Mouse (Mus musculus) CD4-positive, CD25-positive, alpha-beta regulatory T cell, adult 4 months (primary cell): ENCODE measurements around the gene Nek8. TPM values are rescaled to one million over a fixed set of nuclear protein-coding genes. Genes with fewer than 3 reads are reported as not detected.
"Not testable (repeated sequence)": the region's sequence is repeated elsewhere in the genome, so short reads cannot be mapped to it uniquely, and the experiment has no call there.

Experiments used
- ATAC-seq: one replicate; pipeline ENCODE4 v1.8.0; 2017
- polyA plus RNA-seq, 2 experiments: library from polyadenylated mRNA; unstranded; fragments of 100-300 nt; shearing (Covaris generic); gene quantifications; one replicate each; pipeline ENCODE4 v1.2.1; 2017

Nek8 gene
- polyA plus RNA-seq, 2 experiments from 2014 or later, result 10.4 to 12.2 TPM

- no peak for ATAC-seq
Observed at GRCm38 (mm10) chr11:78138023-78138422, 38.5 kb downstream of the Nek8 start.

- ATAC-seq, result no peak
Observed at GRCm38 (mm10) chr11:78137584-78137983, 38.9 kb downstream of the Nek8 start.

GRCm38 (mm10) chr11:78136132-78136531, 40.3 kb downstream of the Nek8 start:
- no peak for ATAC-seq

- not testable (repeated sequence) for ATAC-seq
Observed at GRCm38 (mm10) chr11:78135314-78135713, 41.2 kb downstream of the Nek8 start.

- no peak for ATAC-seq
Observed at GRCm38 (mm10) chr11:78134344-78134743, 42.1 kb downstream of the Nek8 start.

- ATAC-seq, result no peak
Observed at GRCm38 (mm10) chr11:78133915-78134314, 42.6 kb downstream of the Nek8 start.

- no peak for ATAC-seq
Observed at GRCm38 (mm10) chr11:78129458-78129857, 47.0 kb downstream of the Nek8 start.

GRCm38 (mm10) chr11:78126739-78127138, 49.7 kb downstream of the Nek8 start:
- no peak for ATAC-seq

- peak; percentile 34 for ATAC-seq
Observed at GRCm38 (mm10) chr11:78125691-78126090, 50.8 kb downstream of the Nek8 start.

- ATAC-seq, result no peak
Observed at GRCm38 (mm10) chr11:78123782-78124181, 52.7 kb downstream of the Nek8 start.

GRCm38 (mm10) chr11:78122815-78123214, 53.7 kb downstream of the Nek8 start:
- no peak for ATAC-seq

GRCm38 (mm10) chr11:78121176-78121575, 55.3 kb downstream of the Nek8 start:
- no peak for ATAC-seq

- ATAC-seq, result no peak
Observed at GRCm38 (mm10) chr11:78119898-78120297, 56.6 kb downstream of the Nek8 start.

- no peak for ATAC-seq
Observed at GRCm38 (mm10) chr11:78118467-78118866, 58.0 kb downstream of the Nek8 start.

GRCm38 (mm10) chr11:78116146-78116410, 60.4 kb downstream of the Nek8 start:
- no peak for ATAC-seq

Other genes with a start within 250 kb of the Nek8 start
- not detected for gene Sez6, start 245.9 kb downstream of the Nek8 start, polyA plus RNA-seq
- 10 to 100 TPM; 28.5 to 31.9 TPM for gene Phf12, start 193.9 kb downstream of the Nek8 start, polyA plus RNA-seq
- gene Dhrs13, start 144.4 kb downstream of the Nek8 start, polyA plus RNA-seq, result 1 to 10 TPM; 1.0 to 2.5 TPM
- gene Flot2, start 138.7 kb downstream of the Nek8 start, polyA plus RNA-seq, result 10 to 100 TPM; 20.2 to 26.1 TPM
- gene Eral1, start 96.3 kb downstream of the Nek8 start, polyA plus RNA-seq, result 10 to 100 TPM; 39.9 to 61.8 TPM
- 10 to 100 TPM; 11.0 to 14.9 TPM for gene Fam222b, start 82.0 kb downstream of the Nek8 start, polyA plus RNA-seq
- 1 to 10 TPM; 3.3 to 6.7 TPM for gene Traf4, start 11.1 kb downstream of the Nek8 start, polyA plus RNA-seq
- gene Tlcd1, start within 50 bp of the Nek8 start, polyA plus RNA-seq, result 1 to 10 TPM; 2.9 to 3.6 TPM
- gene Rpl23a, start 6.9 kb upstream of the Nek8 start, polyA plus RNA-seq, result 1,000 to 10,000 TPM; 3,408 to 3,991 TPM
- not detected for gene Rab34, start 11.8 kb upstream of the Nek8 start, polyA plus RNA-seq
- gene Proca1, start 16.7 kb upstream of the Nek8 start, polyA plus RNA-seq, result 1 to 10 TPM; 2.2 to 6.0 TPM
- gene Sdf2, start 69.1 kb upstream of the Nek8 start, polyA plus RNA-seq, result 100 to 1,000 TPM in 1 of 2 experiments, 10 to 100 TPM in 1; 95.5 to 102 TPM
- gene Supt6, start 69.3 kb upstream of the Nek8 start, polyA plus RNA-seq, result 10 to 100 TPM; 18.2 to 32.4 TPM
- gene 2610507B11Rik, start 85.1 kb upstream of the Nek8 start, polyA plus RNA-seq, result 10 to 100 TPM; 34.2 to 48.1 TPM
- gene BC030499, start 114.2 kb upstream of the Nek8 start, polyA plus RNA-seq, result under 1 TPM in 1 of 2 experiments, not detected in 1; 0.63 TPM
- gene Spag5, start 124.9 kb upstream of the Nek8 start, polyA plus RNA-seq, result 1 to 10 TPM; 2.8 to 4.3 TPM
- gene Aldoc, start 146.3 kb upstream of the Nek8 start, polyA plus RNA-seq, result 10 to 100 TPM; 10.9 to 14.9 TPM
- 100 to 1,000 TPM in 1 of 2 experiments, 10 to 100 TPM in 1; 64.1 to 119 TPM for gene Pigs, start 151.7 kb upstream of the Nek8 start, polyA plus RNA-seq
- 10 to 100 TPM; 11.6 to 13.1 TPM for gene Unc119, start 166.8 kb upstream of the Nek8 start, polyA plus RNA-seq
- under 1 TPM in 1 of 2 experiments, not detected in 1; 0.09 TPM for gene Foxn1, start 209.9 kb upstream of the Nek8 start, polyA plus RNA-seq
- not detected for gene Slc13a2, start 245.5 kb upstream of the Nek8 start, polyA plus RNA-seq